In the genomic region with DNA sequence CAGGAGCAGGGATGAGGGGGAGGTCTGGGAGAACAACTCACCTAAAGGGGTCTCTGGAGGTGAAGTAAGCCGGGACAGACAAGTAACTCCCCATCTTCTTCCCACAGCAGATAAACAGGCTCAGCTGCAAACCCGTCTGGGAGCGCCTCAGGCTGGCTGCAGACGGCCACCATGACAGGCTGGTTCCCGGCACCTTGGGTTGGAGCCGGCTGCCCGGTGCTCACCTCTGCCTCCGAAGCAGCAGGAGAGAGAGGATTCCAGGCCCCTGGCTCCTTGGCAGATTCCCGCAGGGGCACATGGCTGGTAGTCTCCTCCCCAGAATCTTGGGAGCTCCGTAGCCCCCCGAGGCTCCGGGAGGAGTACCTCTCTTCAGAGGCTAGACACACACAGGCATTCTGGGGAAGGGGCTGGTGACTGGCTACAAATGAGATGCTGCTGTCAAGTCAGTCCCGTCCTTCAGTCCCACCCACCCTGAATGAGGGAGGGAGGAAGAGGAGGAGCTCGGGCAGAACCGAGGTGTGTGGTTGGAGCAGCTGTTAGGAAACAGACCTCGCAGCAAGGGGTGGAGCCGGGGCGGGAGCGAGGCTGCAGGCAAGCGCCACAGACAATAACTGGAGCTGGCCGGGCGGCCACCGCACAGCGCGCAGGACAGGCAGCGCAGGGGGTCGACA, we compare ENCODE assay signal across 8 mouse cellular contexts. TPM values are rescaled to one million over a fixed set of nuclear protein-coding genes. Genes with fewer than 3 reads are reported as not detected.
DNase-seq lines count a peak whose midpoint lies in the region; ATAC-seq lines count a peak whose summit lies in the region.

No protein-coding gene starts in this region.

- ATAC-seq in CD4-positive, CD25-positive, alpha-beta regulatory T cell, adult 4 months, result peak; percentile 93
- peak; percentile 90 for ATAC-seq in heart, embryonic 15.5 days (replicated peaks; ENCODE audit: insufficient number of reproducible peaks, insufficient read depth, low FRiP score, low read depth)
- ATAC-seq in liver, embryonic 13.5 days (ENCODE audit: low read depth), result peak; percentile 88
- peak; percentile 89 for ATAC-seq in stomach, embryonic 16.5 days (ENCODE audit: insufficient read depth, low FRiP score)

- 6% methylated on average over 27 of the region's 27 CpGs for WGBS in forebrain, embryonic 10.5 days
- WGBS in heart, embryonic 15.5 days, result 4% methylated on average over 27 of the region's 27 CpGs
- WGBS in liver, embryonic 13.5 days (ENCODE audit: insufficient replicate concordance), result 11% methylated on average over 27 of the region's 27 CpGs
- 4% methylated on average over 27 of the region's 27 CpGs for WGBS in stomach, embryonic 16.5 days

- no peaks in the 10 kb centered on the region for H3K27me3 ChIP-seq in forebrain, embryonic 10.5 days (ENCODE audit: poor library complexity, severe bottlenecking)
- no peaks in the 10 kb centered on the region for H3K27me3 ChIP-seq in heart, embryonic 15.5 days
- no peaks in the 10 kb centered on the region for H3K27me3 ChIP-seq in liver, embryonic 13.5 days
- no peaks in the 10 kb centered on the region for H3K27me3 ChIP-seq in stomach, embryonic 16.5 days (ENCODE audit: control insufficient read depth, insufficient read depth, low read length)

- peak overlapping the region; percentile 57 for H3K4me3 ChIP-seq in forebrain, embryonic 10.5 days
- peak overlapping the region; percentile 59 for H3K4me3 ChIP-seq in heart, embryonic 15.5 days
- peak overlapping the region; percentile 49 for H3K4me3 ChIP-seq in liver, embryonic 13.5 days (replicated peaks)
- peak overlapping the region; percentile 61 for H3K4me3 ChIP-seq in stomach, embryonic 16.5 days (replicated peaks; ENCODE audit: low read length)

- peak overlapping the region; percentile 82 for H3K27ac ChIP-seq in forebrain, embryonic 10.5 days
- peak overlapping the region; percentile 80 for H3K27ac ChIP-seq in heart, embryonic 15.5 days
- no peak overlapping the region for H3K27ac ChIP-seq in liver, embryonic 13.5 days
- H3K27ac ChIP-seq in stomach, embryonic 16.5 days (ENCODE audit: low read length), result peak overlapping the region; percentile 90

- H3K4me2 ChIP-seq in heart, embryonic 15.5 days, result peak overlapping the region; percentile 81
- H3K4me2 ChIP-seq in liver, embryonic 13.5 days, result peak overlapping the region; percentile 78
- H3K4me2 ChIP-seq in stomach, embryonic 16.5 days (ENCODE audit: low read depth, low read length), result peak overlapping the region; percentile 92

- H3K4me1 ChIP-seq in forebrain, embryonic 10.5 days, result peaks cover 64% of the 10 kb centered on the region
- peaks cover 67% of the 10 kb centered on the region for H3K4me1 ChIP-seq in heart, embryonic 15.5 days (replicated peaks)
- peaks cover 30% of the 10 kb centered on the region for H3K4me1 ChIP-seq in liver, embryonic 13.5 days (replicated peaks)
- H3K4me1 ChIP-seq in stomach, embryonic 16.5 days (ENCODE audit: control insufficient read depth, insufficient read depth, low read length), result peaks cover 43% of the 10 kb centered on the region

- no peaks in the 10 kb centered on the region; the same call in 1 of the 2 replicates for H3K9me3 ChIP-seq in forebrain, embryonic 10.5 days
- H3K9me3 ChIP-seq in heart, embryonic 15.5 days (replicated peaks), result no peaks in the 10 kb centered on the region
- H3K9me3 ChIP-seq in liver, embryonic 13.5 days (replicated peaks), result no peaks in the 10 kb centered on the region
- no peaks in the 10 kb centered on the region for H3K9me3 ChIP-seq in stomach, embryonic 16.5 days (replicated peaks; ENCODE audit: control insufficient read depth, low read length)

- DNase-seq in c-Kit-positive CD71-positive TER-119-negative erythroid progenitor cells, embryonic 14.5 days (ENCODE audit: low read depth), result peak; percentile 64
- peak; percentile 87 for DNase-seq in forebrain, embryonic 10.5 days (ENCODE audit: extremely low spot score, low spot score)
- peak; percentile 86 for DNase-seq in kidney, postnatal 14 days
- peak; percentile 65 for DNase-seq in liver, embryonic 13.5 days
- DNase-seq in neural tube, embryonic 10.5 days (ENCODE audit: extremely low spot score, low spot score), result peak; percentile 90

- peak overlapping the region; percentile 62 for H3K9ac ChIP-seq in heart, embryonic 15.5 days
- H3K9ac ChIP-seq in liver, embryonic 13.5 days, result peak overlapping the region; percentile 53
- H3K9ac ChIP-seq in stomach, embryonic 16.5 days (ENCODE audit: low read length), result peak overlapping the region; percentile 77

- peaks cover 4% of the 10 kb centered on the region; the same call in 1 of the 2 replicates for H3K36me3 ChIP-seq in forebrain, embryonic 10.5 days (replicated peaks)
- H3K36me3 ChIP-seq in heart, embryonic 15.5 days, result no peaks in the 10 kb centered on the region
- no peaks in the 10 kb centered on the region; the same call in 1 of the 2 replicates for H3K36me3 ChIP-seq in liver, embryonic 13.5 days
- H3K36me3 ChIP-seq in stomach, embryonic 16.5 days (ENCODE audit: control insufficient read depth, insufficient read depth, low read length), result no peaks in the 10 kb centered on the region

RNA-seq across cellular contexts. Expression of a gene that starts 37.9 kb away (rescaled TPM):
- polyA plus RNA-seq in CD4-positive, CD25-positive, alpha-beta regulatory T cell, adult 4 months (2017; shearing (Covaris generic)), result 10 to 100 TPM; 70.9 to 98.5 TPM
- 42.8 and 43.1 TPM in 2 replicates for polyA plus RNA-seq in forebrain, embryonic 10.5 days (2016; fragmentation: Nextera tagmentation; extraction: Ambion mirVana)
- polyA plus RNA-seq in heart, embryonic 15.5 days (2015; fragmentation: Nextera tagmentation; extraction: Ambion mirVana), result 42.3 and 54.6 TPM in 2 replicates
- 8.7 TPM in 2 replicates for polyA plus RNA-seq in liver, embryonic 13.5 days (2015; fragmentation: Nextera tagmentation; extraction: Ambion mirVana)
- polyA plus RNA-seq in stomach, embryonic 16.5 days (2015; fragmentation: Nextera tagmentation; extraction: Ambion mirVana), result 92.6 and 109 TPM in 2 replicates

RNA-seq across cellular contexts. Expression of a gene that starts 40.9 kb away (rescaled TPM):
- polyA plus RNA-seq in CD4-positive, CD25-positive, alpha-beta regulatory T cell, adult 4 months (2017; shearing (Covaris generic)), result 10 to 100 TPM; 54.8 to 78.5 TPM
- polyA plus RNA-seq in forebrain, embryonic 10.5 days (2016; fragmentation: Nextera tagmentation; extraction: Ambion mirVana), result 5.6 and 6.2 TPM in 2 replicates
- 35.1 and 36.1 TPM in 2 replicates for polyA plus RNA-seq in heart, embryonic 15.5 days (2015; fragmentation: Nextera tagmentation; extraction: Ambion mirVana)
- polyA plus RNA-seq in liver, embryonic 13.5 days (2015; fragmentation: Nextera tagmentation; extraction: Ambion mirVana), result 1.1 and 1.5 TPM in 2 replicates
- 9.4 and 11.8 TPM in 2 replicates for polyA plus RNA-seq in stomach, embryonic 16.5 days (2015; fragmentation: Nextera tagmentation; extraction: Ambion mirVana)
